Mouse (Mus musculus) liver, postnatal 0 days (tissue): ENCODE measurements at regions not wholly inside any gene's neighbourhood (a gene's known extent, or its start where the extent isn't known, plus 50 kb on each side); places are given as distances from the start of the nearest gene placed in this dataset.
A peak's percentile ranks its signal among the peaks of the same experiment; 100 is the strongest.

Experiments
- CTCF ChIP-seq: sonication (generic); IDR thresholded peaks from 2 replicates; pipeline ENCODE4 v1.5.1; 2016; ENCODE audit warnings: antibody characterized with exemption, low read depth
- EP300 ChIP-seq: IDR thresholded peaks from 2 replicates; pipeline ENCODE4 v1.6.1; 2016; ENCODE audit warnings: antibody characterized with exemption, low read depth, mild to moderate bottlenecking

- TF ChIP-seq CTCF (0 out of 2 replicates have a peak, but pooled peaks have one; percentile 7), EP300 (no peak)
These were observed 91.8 kb upstream of the Dhrs4 start for GRCm38 (mm10) chr14:55386773-55387172.
